Mouse (Mus musculus) olfactory bulb, adult 2 months (tissue): ENCODE measurements around the gene Txndc16.

Source experiments
- CTCF ChIP-seq: fragments of 200-500 bp; IDR thresholded peaks from 2 replicates; pipeline ENCODE4 v1.5.1; 2012; ENCODE audit warnings: low read depth, mild to moderate bottlenecking, low read length, moderate library complexity; ENCODE audit not compliant: insufficient read depth
- POLR2A ChIP-seq: fragments of 200-500 bp; IDR thresholded peaks from 2 replicates; pipeline ENCODE4 v1.6.1; 2012; ENCODE audit warnings: mild to moderate bottlenecking, low read depth, low read length, moderate library complexity; ENCODE audit not compliant: insufficient read depth

GRCm38 (mm10) chr14:45083540-45083939, 136.6 kb downstream of the Txndc16 start:
- TF ChIP-seq CTCF (no peak), POLR2A (no peak)
